In the genomic region with DNA sequence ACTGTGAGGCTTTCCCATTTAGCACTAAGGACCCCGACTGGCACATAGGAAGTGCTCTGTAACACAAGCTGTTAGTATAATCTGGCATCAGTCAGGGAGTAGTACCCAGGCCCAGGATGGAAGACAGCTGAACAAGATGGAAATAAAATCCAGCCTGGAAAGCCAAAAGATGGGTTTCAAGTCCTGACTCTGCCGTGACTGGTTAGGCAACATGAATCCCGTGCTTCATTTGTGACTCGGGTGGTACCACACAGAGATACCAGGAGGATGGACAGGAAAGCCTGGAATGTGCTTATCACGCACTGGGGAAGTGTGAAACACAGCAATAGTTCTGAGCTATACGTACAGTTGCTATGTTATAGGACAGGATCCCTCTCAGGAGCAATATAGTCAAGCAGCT, we compare ENCODE assay signal across 11 mouse cellular contexts. TPM values are rescaled to one million over a fixed set of nuclear protein-coding genes. Genes with fewer than 3 reads are reported as not detected.
A peak's percentile ranks its signal among the peaks of the same experiment; 100 is the strongest.
DNase-seq lines count a peak whose midpoint lies in the region; ATAC-seq lines count a peak whose summit lies in the region.
"Had no signal": no experiment of that assay in that cellular context is flagged by ENCODE, and none has a peak within 500 bp of the region (broad histone marks: within the 10 kb centered on the region; RNA-seq: fewer than 3 reads in every experiment).

No protein-coding gene starts in this region.

- WGBS in heart, embryonic 11.5 days (ENCODE audit: insufficient replicate concordance): 22% methylated on average over 6 of the region's 6 CpGs
- 36% methylated on average over 6 of the region's 6 CpGs for WGBS in heart, embryonic 16.5 days
- 48% methylated on average over 6 of the region's 6 CpGs for WGBS in stomach, embryonic 15.5 days

- H3K9ac ChIP-seq in heart, embryonic 11.5 days (ENCODE audit: low read depth, low read length): no peak overlapping the region
- H3K9ac ChIP-seq in heart, embryonic 16.5 days (ENCODE audit: low read length): no peak overlapping the region; the same call in 1 of the 2 replicates
- no peak overlapping the region for H3K9ac ChIP-seq in stomach, embryonic 15.5 days

- DNase-seq in heart, adult 18-20 months: no peak
- DNase-seq in layer of hippocampus, postnatal 10 days (ENCODE audit: low spot score in 2 of 2): no peak
- DNase-seq in ovary, postnatal 14 days (ENCODE audit: low spot score): no peak
- DNase-seq: cerebellum, adult 11 months had no signal

- H3K9me3 ChIP-seq in heart, embryonic 11.5 days (replicated peaks; ENCODE audit: control insufficient read depth, low read length): no peaks in the 10 kb centered on the region
- H3K9me3 ChIP-seq in megakaryocyte, embryonic 14.5 days: no peaks in the 10 kb centered on the region
- no peaks in the 10 kb centered on the region for H3K9me3 ChIP-seq in heart, embryonic 16.5 days (replicated peaks; ENCODE audit: control insufficient read depth, low read length)
- no peaks in the 10 kb centered on the region for H3K9me3 ChIP-seq in stomach, embryonic 15.5 days

- no peaks in the 10 kb centered on the region for H3K36me3 ChIP-seq in heart, embryonic 11.5 days (ENCODE audit: control insufficient read depth, insufficient read depth, low read length)
- peaks cover 26% of the 10 kb centered on the region for H3K36me3 ChIP-seq in megakaryocyte, embryonic 14.5 days (replicated peaks; ENCODE audit: low read length)
- peaks cover 2% of the 10 kb centered on the region; the same call in 1 of the 2 replicates for H3K36me3 ChIP-seq in heart, embryonic 16.5 days (ENCODE audit: control insufficient read depth, insufficient read depth)
- H3K36me3 ChIP-seq in stomach, embryonic 15.5 days: peaks cover 8% of the 10 kb centered on the region; the same call in 1 of the 2 replicates

- ATAC-seq in heart, embryonic 11.5 days (replicated peaks; ENCODE audit: insufficient number of reproducible peaks, low FRiP score, low TSS enrichment): no peak
- ATAC-seq in megakaryocyte, adult 5-6 weeks (ENCODE audit: poor library complexity, severe bottlenecking): no peak
- ATAC-seq in heart, embryonic 16.5 days (replicated peaks; ENCODE audit: extremely low read depth, insufficient read depth, low FRiP score): no peak
- ATAC-seq in stomach, embryonic 15.5 days (ENCODE audit: insufficient read depth, low FRiP score, low read depth): no peak

- H3K4me1 ChIP-seq in heart, embryonic 11.5 days (ENCODE audit: control insufficient read depth, insufficient read depth, low read length): peaks cover 39% of the 10 kb centered on the region
- peaks cover 78% of the 10 kb centered on the region for H3K4me1 ChIP-seq in megakaryocyte, embryonic 14.5 days
- peaks cover 54% of the 10 kb centered on the region for H3K4me1 ChIP-seq in heart, embryonic 16.5 days (ENCODE audit: control insufficient read depth, insufficient read depth, low read length)
- H3K4me1 ChIP-seq in stomach, embryonic 15.5 days: peaks cover 53% of the 10 kb centered on the region

- peak overlapping the region; percentile 28; the same call in 1 of the 2 replicates for H3K4me2 ChIP-seq in heart, embryonic 11.5 days
- H3K4me2 ChIP-seq in heart, embryonic 16.5 days (ENCODE audit: low read depth, low read length): no peak overlapping the region
- peak overlapping the region; percentile 11 for H3K4me2 ChIP-seq in stomach, embryonic 15.5 days

- no peak overlapping the region for H3K4me3 ChIP-seq in heart, embryonic 11.5 days (ENCODE audit: low read depth, low read length)
- H3K4me3 ChIP-seq in megakaryocyte, embryonic 14.5 days (replicated peaks): peak overlapping the region; percentile 89
- H3K4me3 ChIP-seq in heart, embryonic 16.5 days (ENCODE audit: low read length): no peak overlapping the region
- H3K4me3 ChIP-seq in stomach, embryonic 15.5 days (replicated peaks): no peak overlapping the region

- peaks cover 5% of the 10 kb centered on the region for H3K27me3 ChIP-seq in heart, embryonic 11.5 days (ENCODE audit: control insufficient read depth, insufficient read depth, low read length)
- H3K27me3 ChIP-seq in megakaryocyte, embryonic 14.5 days (replicated peaks): peaks cover 16% of the 10 kb centered on the region
- H3K27me3 ChIP-seq in heart, embryonic 16.5 days (ENCODE audit: control insufficient read depth, insufficient read depth, low read length): 0 out of 2 replicates have a peak, but pooled peaks cover 1% of the 10 kb centered on the region
- no peaks in the 10 kb centered on the region for H3K27me3 ChIP-seq in stomach, embryonic 15.5 days (replicated peaks)

- H3K27ac ChIP-seq in heart, embryonic 11.5 days (ENCODE audit: low read depth, low read length): no peak overlapping the region
- H3K27ac ChIP-seq in heart, embryonic 16.5 days (ENCODE audit: low read length): peak overlapping the region; percentile 58
- H3K27ac ChIP-seq in stomach, embryonic 15.5 days: peak overlapping the region; percentile 75

RNA-seq across cellular contexts. Expression of a gene that starts 12.3 kb away (rescaled TPM):
- 1.5 and 2.0 TPM in 2 replicates for polyA plus RNA-seq in heart, embryonic 11.5 days (2014; fragmentation: Nextera tagmentation; extraction: Ambion mirVana)
- total RNA-seq in heart, adult 18-20 months (2021): 10 to 100 TPM; 26.5 to 27.9 TPM
- 2.1 and 7.9 TPM in 2 replicates for polyA plus RNA-seq in megakaryocyte, embryonic 14.5 days (2012; ENCODE audit: insufficient read depth, low replicate concordance)
- 6.9 and 8.2 TPM in 2 replicates for total RNA-seq in megakaryocyte, adult 5-6 weeks (2015)
- 27.6 and 34.9 TPM in 2 replicates for total RNA-seq in megakaryocyte, adult 5-6 weeks (2017)
- polyA plus RNA-seq in heart, embryonic 16.5 days (2015; fragmentation: Nextera tagmentation; extraction: Ambion mirVana): 14.7 and 20.5 TPM in 2 replicates
- 27.0 and 28.4 TPM in 2 replicates for polyA plus RNA-seq in stomach, embryonic 15.5 days (2015; fragmentation: Nextera tagmentation; extraction: Ambion mirVana)
- 1 to 10 TPM; 9.0 to 9.8 TPM for total RNA-seq in layer of hippocampus, postnatal 10 days (2021)

RNA-seq across cellular contexts. Expression of a gene that starts 25.0 kb away (rescaled TPM):
- not detected in 2 replicates for polyA plus RNA-seq in heart, embryonic 11.5 days (2014; fragmentation: Nextera tagmentation; extraction: Ambion mirVana)
- not detected for total RNA-seq in heart, adult 18-20 months (2021)
- polyA plus RNA-seq in megakaryocyte, embryonic 14.5 days (2012; ENCODE audit: insufficient read depth, low replicate concordance): not detected in 2 replicates
- total RNA-seq in megakaryocyte, adult 5-6 weeks (2015): not detected in 2 replicates
- total RNA-seq in megakaryocyte, adult 5-6 weeks (2017): not detected in 2 replicates
- not detected in 2 replicates for polyA plus RNA-seq in heart, embryonic 16.5 days (2015; fragmentation: Nextera tagmentation; extraction: Ambion mirVana)
- not detected in 2 replicates for polyA plus RNA-seq in stomach, embryonic 15.5 days (2015; fragmentation: Nextera tagmentation; extraction: Ambion mirVana)
- not detected for total RNA-seq in layer of hippocampus, postnatal 10 days (2021)
- total RNA-seq: monocyte, adult 5-6 weeks had no signal
- polyA plus RNA-seq: thymus, adult 2 months had no signal

RNA-seq across cellular contexts. Expression of a gene that starts 33.3 kb away (rescaled TPM):
- polyA plus RNA-seq in heart, embryonic 11.5 days (2014; fragmentation: Nextera tagmentation; extraction: Ambion mirVana): 8.0 and 8.9 TPM in 2 replicates
- 10 to 100 TPM in 1 of 2 experiments, 1 to 10 TPM in 1; 9.8 to 10.3 TPM for total RNA-seq in heart, adult 18-20 months (2021)
- 6.1 and 8.2 TPM in 2 replicates for polyA plus RNA-seq in megakaryocyte, embryonic 14.5 days (2012; ENCODE audit: insufficient read depth, low replicate concordance)
- 7.4 and 7.7 TPM in 2 replicates for total RNA-seq in megakaryocyte, adult 5-6 weeks (2015)
- total RNA-seq in megakaryocyte, adult 5-6 weeks (2017): 15.2 and 17.1 TPM in 2 replicates
- 7.1 and 8.0 TPM in 2 replicates for polyA plus RNA-seq in heart, embryonic 16.5 days (2015; fragmentation: Nextera tagmentation; extraction: Ambion mirVana)
- 8.9 and 9.9 TPM in 2 replicates for polyA plus RNA-seq in stomach, embryonic 15.5 days (2015; fragmentation: Nextera tagmentation; extraction: Ambion mirVana)
- total RNA-seq in layer of hippocampus, postnatal 10 days (2021): 10 to 100 TPM; 78.9 to 79.2 TPM
